Mouse (Mus musculus) brain, embryonic 14.5 days (tissue): ENCODE data around the gene Nabp2.

Experiments
- CTCF ChIP-seq: fragments of 200-500 bp; IDR thresholded peaks from 2 replicates; pipeline ENCODE4 v1.5.1; 2012; ENCODE audit warnings: inconsistent platforms, mild to moderate bottlenecking, moderate library complexity, borderline replicate concordance; ENCODE audit not compliant: insufficient read depth, insufficient read length; ENCODE audit errors: extremely low read depth
- POLR2A ChIP-seq: fragments of 200-500 bp; IDR thresholded peaks from 2 replicates; pipeline ENCODE4 v1.6.1; 2012; ENCODE audit warnings: mild to moderate bottlenecking, inconsistent platforms, borderline replicate concordance; ENCODE audit not compliant: poor library complexity, insufficient read depth, insufficient read length, severe bottlenecking; ENCODE audit errors: extremely low read depth

GRCm38 (mm10) chr10:128454471-128454870, 43.2 kb upstream of the Nabp2 start:
- TF ChIP-seq CTCF = no peak
- TF ChIP-seq POLR2A = no peak
